Mouse (Mus musculus): Measurements from ENCODE around the gene T2. TPM values are rescaled to one million over a fixed set of nuclear protein-coding genes. Genes with fewer than 3 reads are reported as not detected.
A peak's percentile ranks its signal among the peaks of the same experiment; 100 is the strongest.

The T2 gene
- total RNA-seq, 2 experiments from 2014 or later = 0.84 to 1.3 TPM

GRCm38 (mm10) chr17:8413656-8414055 lies 57.9 kb downstream of the T2 start:
- DNase-seq (ENCODE audit: low spot score in 2 of 2) = no peak

- no peak for DNase-seq (ENCODE audit: low spot score in 2 of 2)
Observed at GRCm38 (mm10) chr17:8415533-8415932, 59.7 kb downstream of the T2 start.

GRCm38 (mm10) chr17:8416865-8417264 lies 61.1 kb downstream of the T2 start:
- DNase-seq (ENCODE audit: low spot score in 2 of 2) = no peak

- DNase-seq (ENCODE audit: low spot score in 2 of 2) = no peak
Observed at GRCm38 (mm10) chr17:8420739-8421138, 64.9 kb downstream of the T2 start.

- no peak for DNase-seq (ENCODE audit: low spot score in 2 of 2)
Observed at GRCm38 (mm10) chr17:8421517-8421916, 65.7 kb downstream of the T2 start.

GRCm38 (mm10) chr17:8423283-8423682 lies 67.5 kb downstream of the T2 start:
- DNase-seq (ENCODE audit: low spot score in 2 of 2) = peak in 1 of 2 experiments; percentile 12

GRCm38 (mm10) chr17:8429436-8429835 lies 73.6 kb downstream of the T2 start:
- DNase-seq (ENCODE audit: low spot score in 2 of 2) = no peak

GRCm38 (mm10) chr17:8429896-8430295 lies 74.1 kb downstream of the T2 start:
- no peak for DNase-seq (ENCODE audit: low spot score in 2 of 2)

- DNase-seq (ENCODE audit: low spot score in 2 of 2) = no peak
Observed at GRCm38 (mm10) chr17:8432179-8432800, 76.5 kb downstream of the T2 start.

- no peak for DNase-seq (ENCODE audit: low spot score in 2 of 2)
Observed at GRCm38 (mm10) chr17:8433121-8433977, 77.6 kb downstream of the T2 start.

- no peak for DNase-seq (ENCODE audit: low spot score in 2 of 2)
Observed at GRCm38 (mm10) chr17:8433978-8434960, 78.5 kb downstream of the T2 start, which contains the start of gene T. T (plus strand) TSS chr17:8434423.

GRCm38 (mm10) chr17:8436184-8436583 lies 80.4 kb downstream of the T2 start:
- no peak for DNase-seq (ENCODE audit: low spot score in 2 of 2)

GRCm38 (mm10) chr17:8444062-8444461 lies 88.3 kb downstream of the T2 start:
- DNase-seq (ENCODE audit: low spot score in 2 of 2) = no peak

- no peak for DNase-seq (ENCODE audit: low spot score in 2 of 2)
Observed at GRCm38 (mm10) chr17:8447676-8448192, 91.9 kb downstream of the T2 start.

GRCm38 (mm10) chr17:8448324-8448723 lies 92.5 kb downstream of the T2 start:
- DNase-seq (ENCODE audit: low spot score in 2 of 2) = no peak

GRCm38 (mm10) chr17:8455196-8455595 lies 99.4 kb downstream of the T2 start:
- DNase-seq (ENCODE audit: low spot score in 2 of 2) = no peak

GRCm38 (mm10) chr17:8455601-8456000 lies 99.8 kb downstream of the T2 start:
- no peak for DNase-seq (ENCODE audit: low spot score in 2 of 2)

GRCm38 (mm10) chr17:8456856-8457460 lies 101.2 kb downstream of the T2 start:
- no peak for DNase-seq (ENCODE audit: low spot score in 2 of 2)

GRCm38 (mm10) chr17:8461568-8461967 lies 105.8 kb downstream of the T2 start:
- peak; percentile 54 to 70 for DNase-seq (ENCODE audit: low spot score in 2 of 2)

- DNase-seq (ENCODE audit: low spot score in 2 of 2) = peak; percentile 64 to 70
Observed at GRCm38 (mm10) chr17:8463482-8464128, 107.8 kb downstream of the T2 start.

Measured in left cerebral cortex, adult 18-20 months (tissue).